Mouse (Mus musculus) ZHBTc4 (cell line): ENCODE measurements at regions not wholly inside any gene's neighbourhood (a gene's known extent, or its start where the extent isn't known, plus 50 kb on each side); places are given as distances from the start of the nearest gene placed in this dataset.

ENCODE experiments used
- DNase-seq: peaks from one replicate; pipeline ENCODE4 v3.0.0-alpha.2; 2011; ENCODE audit warnings: low read depth, low spot score

DNA sequence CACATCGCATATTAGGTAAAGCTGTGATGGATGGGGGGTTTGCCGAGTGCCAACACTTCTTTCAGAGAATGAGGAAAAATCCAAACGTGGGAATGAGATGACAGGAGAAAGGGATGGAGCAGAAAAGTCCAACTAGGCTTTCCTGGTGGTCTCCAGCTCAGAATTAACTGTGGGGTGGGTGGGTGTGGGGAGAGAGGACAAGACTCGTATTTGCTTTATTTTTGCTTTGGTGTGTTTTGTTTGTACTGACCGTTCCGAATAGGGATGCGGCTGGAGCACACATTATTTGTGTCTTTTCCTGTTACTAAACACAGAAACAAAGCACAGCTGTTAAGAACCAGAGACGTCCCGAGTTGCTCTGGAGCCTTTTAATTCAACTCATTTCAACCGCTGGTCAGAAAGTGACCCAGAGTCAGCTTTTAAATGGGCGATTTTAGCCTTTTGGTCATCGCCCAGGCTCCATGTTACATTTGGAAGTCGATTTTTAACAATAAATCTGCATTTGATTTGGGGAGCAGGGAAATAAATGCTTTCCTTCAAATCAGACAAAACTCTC, 136.7 kb downstream of the Gm10295 start:
- DNase-seq, result no peak

- no peak for DNase-seq
These were observed 158.2 kb downstream of the Gm10295 start for GRCm38 (mm10) chr7:71193131-71193530.

DNA sequence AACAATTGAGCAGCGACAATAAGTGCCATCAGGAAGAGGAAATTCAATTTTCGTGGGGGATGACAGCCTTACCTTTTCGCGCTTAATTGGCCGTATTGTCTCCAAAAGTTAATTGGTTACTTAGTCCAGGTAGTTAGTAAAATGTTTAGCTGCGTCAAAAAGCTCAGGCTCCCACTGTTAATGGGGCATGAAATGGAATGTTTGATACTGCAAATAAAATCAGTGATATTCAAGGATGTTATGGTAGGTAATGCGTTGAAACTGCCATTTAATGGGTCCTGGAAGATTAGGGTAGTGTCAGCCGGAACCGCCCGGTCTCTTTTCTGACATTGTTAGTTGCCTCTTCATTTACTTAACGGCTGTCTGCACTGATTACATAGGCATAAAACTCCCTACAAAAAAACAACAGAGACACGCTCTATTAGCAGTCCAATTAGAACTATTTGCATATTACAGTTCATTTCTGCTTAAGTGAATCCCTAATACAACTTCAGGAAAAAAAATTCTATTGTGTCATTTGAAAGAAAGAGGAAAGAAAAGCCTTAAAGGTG, 161.0 kb downstream of the Gm10295 start:
- DNase-seq, result no peak

- DNase-seq, result no peak
These were observed 161.5 kb downstream of the Gm10295 start for GRCm38 (mm10) chr7:71189757-71190156.

DNA sequence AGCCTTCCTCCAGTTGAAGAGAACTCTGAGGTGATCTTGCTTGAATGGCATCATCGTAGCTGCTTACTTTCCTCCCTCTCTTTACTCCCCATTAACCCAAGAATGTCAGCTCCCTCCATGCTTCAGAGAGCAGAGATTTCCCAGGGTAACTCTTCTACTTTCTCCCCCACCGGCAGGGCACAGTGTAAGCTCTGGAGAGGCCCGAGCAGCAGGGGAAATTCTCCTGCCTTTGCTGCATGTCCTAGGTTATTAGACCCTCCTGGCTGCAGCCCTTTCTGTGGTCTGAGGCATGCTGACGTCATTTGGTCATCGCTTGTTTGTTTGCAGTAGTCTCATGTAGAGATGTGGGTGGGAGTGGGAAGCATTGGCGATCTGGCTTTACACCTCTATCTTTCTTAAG, 163.2 kb downstream of the Gm10295 start:
- DNase-seq, result no peak

GRCm38 (mm10) chr7:71174871-71175270, 176.4 kb downstream of the Gm10295 start:
- DNase-seq, result no peak

DNA sequence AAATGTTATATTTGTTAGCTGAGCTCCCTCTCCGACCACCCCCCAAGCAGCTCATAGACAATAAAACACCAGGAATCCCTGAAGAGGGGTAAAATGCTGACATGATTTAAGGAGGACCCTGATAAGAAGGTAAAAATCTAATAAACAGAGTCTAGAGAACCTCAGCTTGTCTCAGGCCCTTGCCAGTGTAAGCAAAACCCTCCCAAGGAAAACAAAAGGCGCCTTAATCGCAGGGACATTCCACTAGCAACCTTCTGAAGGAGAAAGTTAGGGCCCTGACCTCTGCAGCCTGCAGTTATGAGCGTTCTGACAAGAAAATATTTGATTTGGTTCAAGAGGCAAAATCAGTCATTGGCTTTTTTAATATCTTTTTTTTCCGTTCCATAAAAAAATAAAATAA, 212.2 kb downstream of the Gm10295 start:
- DNase-seq, result no peak

DNA sequence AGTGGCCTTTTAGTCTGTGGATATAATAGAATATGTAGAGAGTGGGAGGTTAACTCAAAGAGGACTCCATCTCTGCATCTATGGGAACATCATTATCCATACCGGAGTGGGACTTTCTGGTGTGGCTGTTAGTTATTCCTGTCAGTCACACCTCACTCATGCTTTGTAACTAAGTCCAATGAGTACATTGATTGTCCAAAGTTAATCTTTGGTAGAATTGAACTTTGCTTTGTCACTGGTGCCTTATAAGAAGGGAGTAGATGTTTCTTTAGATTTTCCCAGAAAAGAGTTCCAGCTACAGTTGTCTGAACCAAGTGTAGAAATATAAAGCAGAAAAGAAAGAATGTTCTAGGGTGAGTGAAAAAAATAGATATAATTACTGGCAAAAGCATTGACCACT, 221.3 kb downstream of the Gm10295 start:
- DNase-seq, result no peak

DNA sequence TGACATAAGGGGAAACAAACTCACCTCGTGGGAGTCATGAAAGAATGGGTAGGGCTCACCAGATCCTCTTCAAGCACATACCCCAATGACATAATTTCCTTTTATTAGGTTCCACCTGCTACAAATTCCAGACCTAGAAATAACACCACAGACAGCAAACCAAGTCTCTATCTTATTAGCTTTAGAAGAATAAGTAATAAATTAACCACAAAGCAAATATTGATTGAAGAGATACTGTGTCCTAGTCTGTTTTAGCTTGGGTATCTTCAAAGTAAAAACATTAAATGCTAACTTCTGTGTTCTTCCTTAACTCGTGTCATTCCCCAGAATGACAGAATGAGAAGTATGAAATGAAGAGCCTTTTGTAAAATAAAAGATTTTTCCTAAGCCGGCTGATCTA, 222.4 kb downstream of the Gm10295 start:
- no peak for DNase-seq

DNA sequence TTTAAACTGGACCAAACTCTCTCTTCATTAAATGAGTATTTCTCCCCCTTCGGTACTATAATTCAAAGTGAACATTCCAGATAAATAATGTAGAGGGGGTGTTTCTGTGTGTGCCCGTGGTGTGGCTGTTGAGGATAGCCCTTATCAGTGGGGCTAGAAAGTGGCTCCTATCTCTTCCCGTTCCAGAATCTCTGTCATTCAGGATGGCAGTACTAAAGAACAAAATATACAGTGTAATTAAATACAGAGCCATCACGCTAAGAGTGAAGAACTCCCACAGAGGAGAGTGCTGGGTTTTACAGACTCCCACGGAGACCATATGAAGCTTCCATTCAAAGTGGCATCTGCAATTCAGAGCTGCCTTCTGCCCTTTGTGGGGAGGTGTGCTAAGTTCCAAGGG, 229.8 kb downstream of the Gm10295 start:
- DNase-seq, result no peak

DNA sequence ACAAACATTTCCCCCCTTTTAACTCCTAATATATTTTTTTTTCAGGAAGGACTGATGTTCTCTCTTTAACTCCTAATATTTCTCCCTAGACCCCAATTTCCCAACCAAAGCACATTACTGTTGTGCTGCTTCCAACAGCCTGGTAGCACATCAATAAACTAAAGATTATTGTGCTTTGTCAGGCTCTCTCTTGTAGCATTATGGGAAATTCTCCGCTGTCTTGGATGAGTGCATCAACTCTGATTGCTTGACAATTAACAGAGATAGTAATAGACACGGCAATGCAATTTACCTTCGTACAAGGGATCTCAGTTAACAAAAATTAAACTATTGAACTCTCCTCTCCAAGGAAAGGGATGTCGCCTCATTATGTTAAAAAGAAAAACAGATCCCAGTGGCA, 230.3 kb downstream of the Gm10295 start:
- DNase-seq, result no peak

DNA sequence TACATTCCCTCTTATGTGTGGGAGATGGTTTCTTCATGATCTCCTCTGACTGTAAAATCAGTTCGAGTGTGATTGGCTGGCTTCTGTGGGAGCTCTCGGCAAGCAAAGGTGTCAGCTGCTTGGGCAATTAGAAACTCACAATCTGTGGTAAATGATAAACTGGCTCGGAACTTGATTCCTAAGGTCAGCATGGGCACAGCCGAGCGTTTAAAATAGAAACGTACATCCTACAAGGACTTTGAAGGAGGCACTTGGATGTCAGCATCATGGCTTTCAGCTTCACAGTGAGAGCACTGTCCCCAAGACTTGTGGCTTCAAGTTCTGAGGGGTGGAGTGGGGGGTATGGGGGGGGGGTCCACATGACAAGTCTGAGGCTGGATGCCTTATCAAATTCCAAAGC, 231.3 kb downstream of the Gm10295 start:
- DNase-seq, result no peak

DNA sequence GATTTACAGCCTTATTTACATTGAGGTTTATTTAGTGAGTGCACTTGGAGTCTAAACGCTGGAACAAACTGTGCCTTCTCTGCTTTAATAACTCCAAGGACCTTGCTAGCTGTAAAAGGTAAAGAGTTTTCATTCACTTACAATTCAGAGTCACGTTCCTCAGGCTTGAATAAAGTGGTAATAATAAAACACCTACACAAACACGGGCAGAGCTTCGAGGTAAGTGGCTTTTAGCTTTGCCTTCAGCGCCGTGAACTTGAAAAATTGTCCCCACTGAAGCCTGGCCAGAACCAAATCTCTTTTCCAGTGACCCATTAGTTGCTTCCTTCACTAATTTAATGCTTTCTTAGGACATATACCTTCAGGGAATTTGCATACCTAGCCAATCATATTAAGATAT, 244.2 kb downstream of the Gm10295 start:
- no peak for DNase-seq

DNA sequence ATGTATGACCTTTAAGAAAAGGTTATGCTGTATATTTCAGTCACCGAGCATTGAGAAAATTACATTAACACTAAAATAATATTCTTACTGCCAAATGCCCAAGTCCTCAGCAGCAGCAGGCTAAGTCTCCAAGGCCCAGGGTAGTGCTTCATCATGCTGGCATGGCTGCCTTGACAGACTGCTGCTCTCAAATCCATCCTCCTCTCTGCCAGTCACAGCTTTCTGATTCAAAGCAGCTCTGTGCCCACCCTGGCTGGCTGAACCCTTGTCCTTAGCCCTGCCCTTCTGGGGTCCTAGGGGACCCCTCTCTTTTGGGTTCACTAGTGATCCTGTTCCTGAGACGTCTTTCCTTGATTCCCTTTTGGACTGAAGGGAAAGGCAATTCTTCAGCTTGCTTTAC, 251.0 kb downstream of the Gm10295 start:
- no peak for DNase-seq

DNA sequence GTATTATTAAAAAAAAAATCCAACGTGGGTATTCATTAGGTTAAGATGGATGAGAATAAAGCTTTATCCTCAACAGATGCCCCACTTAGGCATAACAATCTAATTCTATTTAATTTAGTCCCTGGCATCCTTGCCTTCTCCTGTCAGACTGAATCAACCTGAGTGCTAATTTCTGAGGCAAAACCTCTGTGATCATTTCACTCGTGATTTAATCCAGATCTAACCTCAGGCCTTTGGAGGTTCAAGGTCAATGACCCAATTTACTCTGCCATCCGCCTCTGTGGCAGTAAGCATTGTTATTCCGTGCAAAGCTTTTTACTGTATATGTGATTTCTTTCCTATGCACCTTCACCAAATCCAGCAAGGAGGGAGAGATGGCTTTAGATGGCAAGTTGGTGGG, 253.0 kb downstream of the Gm10295 start:
- no peak for DNase-seq

DNA sequence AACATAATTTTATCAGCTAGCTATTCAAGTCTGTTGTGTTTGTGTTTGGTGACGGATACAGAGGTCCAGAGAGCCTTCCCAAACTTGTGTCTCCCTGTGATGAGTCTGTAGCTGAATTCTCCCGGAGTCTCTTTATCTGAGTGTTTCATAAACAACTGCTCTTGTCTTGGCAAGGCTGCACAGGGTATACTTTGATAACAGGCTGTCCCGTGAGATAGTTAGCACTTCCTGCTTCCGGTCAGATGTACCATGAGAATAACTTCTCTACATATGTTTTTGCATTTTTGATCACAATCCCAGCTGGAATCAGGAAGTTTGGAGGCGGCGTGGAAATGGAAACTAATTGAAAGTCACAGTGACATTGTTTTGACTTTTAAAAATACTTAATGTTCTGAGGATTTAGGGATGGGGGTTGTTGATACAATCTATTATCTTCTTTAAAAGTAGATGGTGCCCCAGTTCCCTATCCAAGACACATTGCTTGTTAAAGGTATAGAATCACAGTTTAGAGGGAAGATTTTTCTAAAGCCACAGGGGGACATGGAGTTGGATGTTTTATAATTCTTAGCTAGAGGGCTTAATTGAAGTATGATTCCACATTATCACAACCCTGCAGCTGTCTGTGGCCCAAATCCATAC, 257.9 kb downstream of the Gm10295 start:
- DNase-seq, result no peak

DNA sequence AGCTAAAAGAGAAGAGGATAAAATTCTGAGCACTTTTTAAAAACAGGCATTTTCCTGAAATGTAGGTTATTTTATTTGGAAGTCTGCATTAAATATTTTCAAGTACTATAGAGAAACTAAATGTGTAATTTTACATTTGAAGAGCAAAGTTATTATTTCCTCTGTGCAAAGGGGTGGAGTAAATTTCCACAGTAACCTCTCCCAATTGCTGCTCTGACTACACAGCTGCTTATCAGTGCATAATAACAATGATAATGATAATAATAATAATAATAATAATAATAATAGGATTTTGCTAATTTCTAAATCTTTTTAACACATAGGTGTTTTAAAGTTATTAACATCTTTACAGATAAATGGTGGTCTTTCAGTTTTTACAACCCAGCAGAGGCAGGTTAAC, 258.5 kb downstream of the Gm10295 start:
- DNase-seq, result no peak

GRCm38 (mm10) chr7:71092301-71092700, 259.0 kb downstream of the Gm10295 start:
- no peak for DNase-seq

GRCm38 (mm10) chr7:71064446-71065391, 286.6 kb downstream of the Gm10295 start:
- peak; percentile 41 for DNase-seq

- DNase-seq, result no peak
These were observed 300.5 kb downstream of the Gm10295 start for GRCm38 (mm10) chr7:71050825-71051224.

GRCm38 (mm10) chr7:71047201-71047600, 304.1 kb downstream of the Gm10295 start:
- DNase-seq, result no peak

DNA sequence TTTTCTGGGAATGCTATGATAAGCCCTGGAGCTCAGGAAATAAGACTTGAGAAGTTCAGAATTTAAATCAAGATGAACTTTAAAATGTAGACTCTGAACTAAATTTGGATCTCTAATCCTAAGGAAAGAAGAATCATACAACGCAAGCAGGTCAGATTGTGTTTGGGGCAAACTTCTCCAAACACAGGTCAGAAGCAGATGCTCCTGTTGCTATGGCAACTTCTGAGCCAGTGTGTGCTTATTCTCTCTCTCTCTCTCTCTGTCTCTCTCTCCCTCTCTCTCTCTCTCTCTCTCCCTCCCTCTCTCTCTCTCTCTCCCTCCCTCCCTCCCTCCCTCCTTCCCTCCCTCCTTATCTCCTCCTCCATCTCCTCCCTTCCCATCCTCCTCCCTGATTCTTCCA, 304.7 kb downstream of the Gm10295 start:
- no peak for DNase-seq

DNA sequence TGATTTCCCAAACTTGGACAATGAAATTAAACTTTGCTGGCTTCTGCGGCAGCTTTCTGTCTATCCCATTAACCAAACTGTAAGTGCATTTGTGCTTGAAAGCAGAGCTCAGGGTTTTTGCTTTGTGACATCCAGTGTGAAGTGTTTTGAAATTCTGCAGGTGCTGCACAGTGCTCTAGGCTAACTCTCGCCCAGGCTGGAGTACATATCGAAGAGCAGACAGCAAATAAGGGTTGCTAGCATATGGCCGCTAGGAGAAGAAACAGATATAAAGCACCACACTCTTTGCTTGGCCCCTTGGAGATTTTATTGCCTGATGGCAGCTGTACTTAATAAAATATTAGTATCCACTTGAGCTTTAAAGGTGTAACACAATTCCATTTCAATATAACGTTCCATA, 307.5 kb downstream of the Gm10295 start:
- no peak for DNase-seq
